Mouse (Mus musculus) MEL (cell line): ENCODE measurements around the gene Sdr39u1. TPM values are rescaled to one million over a fixed set of nuclear protein-coding genes. Genes with fewer than 3 reads are reported as not detected.

Source experiments
- DNase-seq: peaks from one replicate; pipeline ENCODE4 v3.0.0; 2011; ENCODE audit warnings: low read depth, low spot score
- H3K27ac ChIP-seq: 2 replicates; pipeline ENCODE4 v1.5.1; 2012; ENCODE audit warnings: low read depth, mild to moderate bottlenecking, control low read depth, low read length, moderate library complexity; ENCODE audit not compliant: control insufficient read depth
- H3K27me3 ChIP-seq, 2 experiments: fragments of 150-350 bp in 1 of 2; sonication (generic) in 1 of 2; 2 replicates each; pipeline ENCODE4 v1.6.1; 2012; ENCODE audit warnings: low read length in 2 of 2, mild to moderate bottlenecking in 2 of 2, improper control_type of control experiment in 1 of 2, moderate library complexity in 1 of 2; ENCODE audit not compliant: insufficient read depth in 2 of 2, control insufficient read depth in 1 of 2
- H3K36me3 ChIP-seq, 2 experiments: 2 replicates each; pipeline ENCODE4 v1.6.1; 2012 to 2014; ENCODE audit warnings: low read length in 2 of 2, improper control_type of control experiment in 1 of 2, inconsistent platforms in 1 of 2, mild to moderate bottlenecking in 1 of 2; ENCODE audit not compliant: insufficient read depth in 2 of 2, control insufficient read depth in 1 of 2
- H3K4me1 ChIP-seq, 2 experiments: fragments of 150-350 bp in 1 of 2; sonication (generic) in 1 of 2; 2 replicates each; pipeline ENCODE4 v1.6.1; 2012; ENCODE audit warnings: low read length in 2 of 2, improper control_type of control experiment in 1 of 2, mild to moderate bottlenecking in 1 of 2; ENCODE audit not compliant: insufficient read depth in 2 of 2, control insufficient read depth in 1 of 2
- H3K4me3 ChIP-seq, 2 experiments: fragments of 150-350 bp in 1 of 2; sonication (generic) in 1 of 2; 2 replicates each; pipeline ENCODE4 v1.5.1; 2012; ENCODE audit warnings: low read depth in 2 of 2, low read length in 2 of 2, mild to moderate bottlenecking in 2 of 2, moderate library complexity in 2 of 2, control low read depth in 1 of 2, improper control_type of control experiment in 1 of 2; ENCODE audit not compliant: control insufficient read depth in 1 of 2, insufficient read depth in 1 of 2
- H3K79me2 ChIP-seq: 2 replicates; pipeline ENCODE4 v1.6.1; 2012; ENCODE audit warnings: mild to moderate bottlenecking, low read length, moderate library complexity; ENCODE audit not compliant: control insufficient read depth, poor library complexity, insufficient read depth
- H3K9ac ChIP-seq: 2 replicates; pipeline ENCODE4 v1.6.1; 2012; ENCODE audit warnings: low read depth, mild to moderate bottlenecking, control low read depth, low read length, moderate library complexity; ENCODE audit not compliant: control insufficient read depth, poor library complexity, severe bottlenecking
- H3K9me3 ChIP-seq: fragments of 150-350 bp; sonication (generic); replicated peaks from 2 replicates; pipeline ENCODE4 v1.6.1; 2012; ENCODE audit warnings: mild to moderate bottlenecking, low read length, improper control_type of control experiment, moderate library complexity; ENCODE audit not compliant: insufficient read depth
- BHLHE40 ChIP-seq: IDR thresholded peaks from 2 replicates; pipeline ENCODE4 v1.6.1; 2012; ENCODE audit warnings: low read depth, mild to moderate bottlenecking, inconsistent platforms, low read length, improper control_type of control experiment, borderline replicate concordance
- CHD1 ChIP-seq: IDR thresholded peaks from 2 replicates; pipeline ENCODE4 v1.6.1; 2012; ENCODE audit warnings: low read depth, mild to moderate bottlenecking, inconsistent platforms, low read length, improper control_type of control experiment
- CHD2 ChIP-seq: IDR thresholded peaks from 2 replicates; pipeline ENCODE4 v1.6.1; 2011; ENCODE audit warnings: low read length, improper control_type of control experiment
- CTCF ChIP-seq, 3 experiments: IDR thresholded peaks in 2 of 3; conservative IDR thresholded peaks in 1 of 3; 2 replicates each; pipeline ENCODE4 v1.5.1; 2011 to 2012; ENCODE audit warnings: low read length in 3 of 3, low read depth in 2 of 3, mild to moderate bottlenecking in 2 of 3, improper control_type of control experiment in 1 of 3, inconsistent platforms in 1 of 3, mixed read lengths in 1 of 3, moderate library complexity in 1 of 3; ENCODE audit not compliant: control insufficient read depth in 1 of 3, insufficient read depth in 1 of 3, poor library complexity in 1 of 3, severe bottlenecking in 1 of 3
- E2F4 ChIP-seq: IDR thresholded peaks from 2 replicates; pipeline ENCODE4 v1.6.1; 2011; ENCODE audit warnings: low read depth, low read length, improper control_type of control experiment, borderline replicate concordance
- ELF1 ChIP-seq: IDR thresholded peaks from 2 replicates; pipeline ENCODE4 v1.6.1; 2014; ENCODE audit warnings: low read depth, mild to moderate bottlenecking, inconsistent platforms, low read length, improper control_type of control experiment, moderate library complexity
- GABPA ChIP-seq: IDR thresholded peaks from 2 replicates; pipeline ENCODE4 v1.6.1; 2012; ENCODE audit warnings: low read depth, mild to moderate bottlenecking, inconsistent platforms, low read length, improper control_type of control experiment, moderate library complexity
- GATA1 ChIP-seq: IDR thresholded peaks from 2 replicates; pipeline ENCODE4 v1.6.1; 2011; ENCODE audit warnings: low read depth, low read length, improper control_type of control experiment
- HCFC1 ChIP-seq: IDR thresholded peaks from 2 replicates; pipeline ENCODE4 v1.6.1; 2012; ENCODE audit warnings: low read depth, mild to moderate bottlenecking, inconsistent platforms, low read length, improper control_type of control experiment, moderate library complexity
- KAT2A ChIP-seq: conservative IDR thresholded peaks from 2 replicates; pipeline ENCODE4 v1.6.1; 2012; ENCODE audit warnings: low read depth, low read length, improper control_type of control experiment, inconsistent platforms
- MAFK ChIP-seq: IDR thresholded peaks from 2 replicates; pipeline ENCODE4 v1.6.1; 2011; ENCODE audit warnings: low read depth, mild to moderate bottlenecking, low read length, improper control_type of control experiment, borderline replicate concordance
- MAX ChIP-seq: IDR thresholded peaks from 2 replicates; pipeline ENCODE4 v1.6.1; 2011; ENCODE audit warnings: low read length, improper control_type of control experiment
- MXI1 ChIP-seq: IDR thresholded peaks from 2 replicates; pipeline ENCODE4 v1.6.1; 2011; ENCODE audit warnings: mild to moderate bottlenecking, low read depth, low read length, improper control_type of control experiment
- NELFE ChIP-seq: IDR thresholded peaks from 2 replicates; pipeline ENCODE4 v1.6.1; 2011; ENCODE audit warnings: low read depth, low read length, improper control_type of control experiment
- NRF1 ChIP-seq: IDR thresholded peaks from 2 replicates; pipeline ENCODE4 v1.6.1; 2014; ENCODE audit warnings: low read depth, mild to moderate bottlenecking, inconsistent platforms, low read length, improper control_type of control experiment, moderate library complexity; ENCODE audit not compliant: poor library complexity, insufficient read depth, severe bottlenecking
- POLR2A ChIP-seq, 2 experiments: IDR thresholded peaks; 2 replicates each; pipeline ENCODE4 v1.6.1; 2011 to 2012; ENCODE audit warnings: low read length in 2 of 2, mild to moderate bottlenecking in 2 of 2, control low read depth in 1 of 2, improper control_type of control experiment in 1 of 2, low read depth in 1 of 2, moderate library complexity in 1 of 2; ENCODE audit not compliant: control insufficient read depth in 1 of 2, insufficient read depth in 1 of 2, poor library complexity in 1 of 2
- POLR2AphosphoS2 ChIP-seq: IDR thresholded peaks from 2 replicates; pipeline ENCODE4 v1.6.1; 2011; ENCODE audit warnings: low read length, improper control_type of control experiment
- POLR2AphosphoS5 ChIP-seq: IDR thresholded peaks from 2 replicates; pipeline ENCODE4 v1.6.1; 2012; ENCODE audit warnings: low read depth, borderline replicate concordance, mild to moderate bottlenecking, inconsistent platforms, low read length, moderate library complexity, mixed read lengths
- TAL1 ChIP-seq: IDR thresholded peaks from 2 replicates; pipeline ENCODE4 v1.6.1; 2012; ENCODE audit warnings: mild to moderate bottlenecking, inconsistent platforms, low read length, moderate library complexity, mixed read lengths
- TBP ChIP-seq: IDR thresholded peaks from 2 replicates; pipeline ENCODE4 v1.8.0; 2011; ENCODE audit warnings: low read depth, low read length, improper control_type of control experiment
- UBTF ChIP-seq: IDR thresholded peaks from 2 replicates; pipeline ENCODE4 v1.6.1; 2012; ENCODE audit warnings: low read depth, mild to moderate bottlenecking, inconsistent platforms, low read length, improper control_type of control experiment, moderate library complexity, borderline replicate concordance; ENCODE audit not compliant: insufficient read depth
- USF1 ChIP-seq: IDR thresholded peaks from 2 replicates; pipeline ENCODE4 v1.6.1; 2014; ENCODE audit warnings: low read depth, mild to moderate bottlenecking, inconsistent platforms, low read length, improper control_type of control experiment, moderate library complexity
- USF2 ChIP-seq, 2 experiments: IDR thresholded peaks; 2 replicates each; pipeline ENCODE4 v1.6.1; 2011 to 2012; ENCODE audit warnings: improper control_type of control experiment in 2 of 2, low read length in 2 of 2, borderline replicate concordance in 1 of 2, inconsistent platforms in 1 of 2, low read depth in 1 of 2, mild to moderate bottlenecking in 1 of 2; ENCODE audit not compliant: insufficient read depth in 1 of 2
- ZC3H11A ChIP-seq: IDR thresholded peaks from 2 replicates; pipeline ENCODE4 v1.6.1; 2012; ENCODE audit warnings: low read depth, mild to moderate bottlenecking, inconsistent platforms, low read length, improper control_type of control experiment
- ZKSCAN1 ChIP-seq: IDR thresholded peaks from 2 replicates; pipeline ENCODE4 v1.6.1; 2012; ENCODE audit warnings: low read depth, mild to moderate bottlenecking, inconsistent platforms, low read length, improper control_type of control experiment, moderate library complexity
- ZMIZ1 ChIP-seq: IDR thresholded peaks from 2 replicates; pipeline ENCODE4 v1.6.1; 2012; ENCODE audit warnings: low read depth, mild to moderate bottlenecking, inconsistent platforms, low read length, improper control_type of control experiment, moderate library complexity
- ZNF384 ChIP-seq: IDR thresholded peaks from 2 replicates; pipeline ENCODE4 v1.6.1; 2012; ENCODE audit warnings: low read depth, mild to moderate bottlenecking, inconsistent platforms, low read length, improper control_type of control experiment
- polyA plus RNA-seq, 2 experiments: library from polyadenylated mRNA; stranded (reverse) in 1 of 2; unstranded in 1 of 2; fragments of >175 nt in 1 of 2; fragments of >200 nt in 1 of 2; gene quantifications; 2 replicates each; pipeline versions ENCODE4 v1.2.1 to v1.2.4; 2012; ENCODE audit warnings: low replicate concordance in 2 of 2, low read depth in 1 of 2; ENCODE audit not compliant: insufficient read length in 2 of 2, insufficient read depth in 1 of 2, missing spikeins in 1 of 2
- total RNA-seq: library from RNA; depleted of rRNA; stranded (reverse); fragments of 300-350 nt; gene quantifications from 2 replicates; pipeline ENCODE4 v1.2.3, GENCODE M21; 2012

Gene Sdr39u1
- total and polyA plus RNA-seq, 3 experiments, result 1.1 to 2.3 TPM; not detected in 1

- H3K79me2 ChIP-seq, result no peaks in the 10 kb centered on the region
- H3K9ac ChIP-seq, result no peak overlapping the region
- H3K36me3 ChIP-seq, result no peaks in the 10 kb centered on the region
- no peak for DNase-seq
- peaks cover 3 to 5% of the 10 kb centered on the region in 2 experiments; a peak in 3 of 4 replicates for H3K27me3 ChIP-seq
- H3K4me1 ChIP-seq, result no peaks in the 10 kb centered on the region
- TF ChIP-seq GABPA, result no peak
- no peak for TF ChIP-seq TAL1
- TF ChIP-seq MAFK, result no peak
- no peak for TF ChIP-seq UBTF
- no peak for TF ChIP-seq CHD2
- TF ChIP-seq CTCF (IDR thresholded peaks at IDR 0.05 in 2 of 3, conservative IDR thresholded peaks at IDR 0.05 in 1 of 3; ENCODE audit: control insufficient read depth in 1 of 3, insufficient read depth in 1 of 3, low read depth in 2 of 3, low read length in 3 of 3, poor library complexity in 1 of 3, severe bottlenecking in 1 of 3), result no peak
- no peak for TF ChIP-seq BHLHE40
- TF ChIP-seq POLR2AphosphoS5, result no peak
- TF ChIP-seq ZC3H11A, result no peak
- TF ChIP-seq ZMIZ1, result no peak
- TF ChIP-seq ELF1, result no peak
- no peak overlapping the region for H3K27ac ChIP-seq
- no peak overlapping the region for H3K4me3 ChIP-seq
- no peaks in the 10 kb centered on the region for H3K9me3 ChIP-seq
Measured at GRCm38 (mm10) chr14:55872551-55872950, 27.5 kb downstream of the Sdr39u1 start.

- Histone ChIP-seq H3K9ac (no peak overlapping the region), H3K4me3 (no peak overlapping the region), H3K4me1 (no peaks in the 10 kb centered on the region)
Measured at GRCm38 (mm10) chr14:55872039-55872438, 28.1 kb downstream of the Sdr39u1 start.

GRCm38 (mm10) chr14:55869538-55869937 is 30.6 kb downstream of the Sdr39u1 start:
- no peak for DNase-seq
- Histone ChIP-seq H3K36me3 (no peaks in the 10 kb centered on the region), H3K27ac (no peak overlapping the region), H3K4me3 (no peak overlapping the region), H3K79me2 (no peaks in the 10 kb centered on the region), H3K27me3 (peaks cover 3 to 7% of the 10 kb centered on the region in 2 experiments; a peak in 3 of 4 replicates), H3K4me1 (no peaks in the 10 kb centered on the region), H3K9me3 (no peaks in the 10 kb centered on the region), H3K9ac (no peak overlapping the region)
- TF ChIP-seq ZC3H11A (no peak), TBP (no peak), GATA1 (no peak), ELF1 (no peak), MAFK (no peak), E2F4 (no peak), NRF1 (no peak), POLR2AphosphoS5 (no peak), KAT2A (no peak), NELFE (no peak), MXI1 (no peak), MAX (no peak), POLR2A (IDR thresholded peaks at IDR 0.05; ENCODE audit: control insufficient read depth in 1 of 2, insufficient read depth in 1 of 2, low read depth in 1 of 2, low read length in 2 of 2, poor library complexity in 1 of 2) (no peak), TAL1 (no peak), USF1 (no peak), CHD1 (no peak), ZNF384 (no peak), UBTF (no peak), BHLHE40 (no peak)

More at GRCm38 (mm10) chr14:55872039-55872438, 28.1 kb downstream of the Sdr39u1 start:
- H3K79me2 ChIP-seq, result no peaks in the 10 kb centered on the region
- peaks cover 3 to 5% of the 10 kb centered on the region in 2 experiments; a peak in 3 of 4 replicates for H3K27me3 ChIP-seq
- DNase-seq, result no peak
- no peaks in the 10 kb centered on the region for H3K36me3 ChIP-seq
- no peak overlapping the region for H3K27ac ChIP-seq
- TF ChIP-seq ZC3H11A (no peak), ZKSCAN1 (no peak), USF2 (IDR thresholded peaks at IDR 0.05; ENCODE audit: borderline replicate concordance in 1 of 2, insufficient read depth in 1 of 2, low read depth in 1 of 2, low read length in 2 of 2) (no peak), HCFC1 (no peak), ZMIZ1 (no peak), POLR2AphosphoS2 (no peak), NELFE (no peak), KAT2A (no peak)
- TF ChIP-seq, all 39 proteins: peak for 0
- H3K9me3 ChIP-seq, result no peaks in the 10 kb centered on the region
